Mouse (Mus musculus) midbrain, postnatal 0 days (tissue): Measurements from ENCODE around the gene Gm21964. TPM values are rescaled to one million over a fixed set of nuclear protein-coding genes. Genes with fewer than 3 reads are reported as not detected.

Experiments used
- ATAC-seq: fragments of 200-750 bp; cut with Nextera tagmentation; 2 replicates; pipeline ENCODE4 v1.8.0; 2017; ENCODE audit warnings: moderate number of reproducible peaks, mild to moderate bottlenecking, moderate TSS enrichment, moderate library complexity; ENCODE audit not compliant: low FRiP score
- DNase-seq: peaks from one replicate; pipeline ENCODE4 v3.0.0-alpha.2; 2015; ENCODE audit warnings: low spot score
- H3K27ac ChIP-seq: fragments of 300-500 bp; sonication (generic); 2 replicates; pipeline ENCODE4 v1.5.1; 2014; ENCODE audit warnings: low read depth, mild to moderate bottlenecking, low read length, mixed read lengths
- H3K27me3 ChIP-seq: fragments of 300-500 bp; sonication (generic); 2 replicates; pipeline ENCODE4 v1.6.1; 2014; ENCODE audit warnings: low read length, control low read depth, mixed read lengths; ENCODE audit not compliant: insufficient read depth
- H3K36me3 ChIP-seq: fragments of 300-500 bp; sonication (generic); 2 replicates; pipeline ENCODE4 v1.6.1; 2014; ENCODE audit warnings: low read length, control low read depth, mixed read lengths; ENCODE audit not compliant: insufficient read depth
- H3K4me1 ChIP-seq: fragments of 300-500 bp; sonication (generic); 2 replicates; pipeline ENCODE4 v1.6.1; 2014; ENCODE audit warnings: mild to moderate bottlenecking, control low read depth, antibody characterized with exemption, low read length, mixed read lengths; ENCODE audit not compliant: insufficient read depth
- H3K4me2 ChIP-seq: fragments of 300-500 bp; sonication (generic); 2 replicates; pipeline ENCODE4 v1.6.1; 2014; ENCODE audit warnings: low read depth, mild to moderate bottlenecking, low read length, mixed read lengths; ENCODE audit not compliant: poor library complexity, severe bottlenecking
- H3K4me3 ChIP-seq: fragments of 300-500 bp; sonication (generic); 2 replicates; pipeline ENCODE4 v1.5.1; 2014; ENCODE audit warnings: low read depth, mild to moderate bottlenecking, low read length, moderate library complexity
- H3K9ac ChIP-seq: fragments of 300-500 bp; sonication (generic); replicated peaks from 2 replicates; pipeline ENCODE4 v1.6.1; 2014; ENCODE audit warnings: mild to moderate bottlenecking, low read length, moderate library complexity, mixed read lengths; ENCODE audit not compliant: poor library complexity, severe bottlenecking
- H3K9me3 ChIP-seq: fragments of 300-500 bp; sonication (generic); 2 replicates; pipeline ENCODE4 v1.6.1; 2016; ENCODE audit warnings: low read length, control low read depth
- CTCF ChIP-seq: IDR thresholded peaks from 2 replicates; pipeline ENCODE4 v1.5.1; 2016; ENCODE audit warnings: antibody characterized with exemption, mild to moderate bottlenecking
- WGBS: fragments of 180-500 bp; shearing (Covaris S2); extraction: QIAGEN DNeasy Blood & Tissue Kit; methylation state at CpG from one replicate; pipeline ENCODE4 v1.1.7; 2014; 5-methylcytosine and 5-hydroxymethylcytosine counted together
- polyA plus RNA-seq: library from polyadenylated mRNA; unstranded; fragments of >200 nt; fragmentation: Nextera tagmentation; extraction: Ambion mirVana; gene quantifications from 2 replicates; pipeline ENCODE4 v1.2.1, GENCODE M21; 2015
- total RNA-seq: library from RNA; depleted of rRNA; stranded (reverse); fragments of >200 nt; gene quantifications from 2 replicates; pipeline ENCODE4 v1.2.3, GENCODE M21; 2014

The Gm21964 gene
- total and polyA plus RNA-seq, 2 experiments from 2014 or later = not detected

DNA sequence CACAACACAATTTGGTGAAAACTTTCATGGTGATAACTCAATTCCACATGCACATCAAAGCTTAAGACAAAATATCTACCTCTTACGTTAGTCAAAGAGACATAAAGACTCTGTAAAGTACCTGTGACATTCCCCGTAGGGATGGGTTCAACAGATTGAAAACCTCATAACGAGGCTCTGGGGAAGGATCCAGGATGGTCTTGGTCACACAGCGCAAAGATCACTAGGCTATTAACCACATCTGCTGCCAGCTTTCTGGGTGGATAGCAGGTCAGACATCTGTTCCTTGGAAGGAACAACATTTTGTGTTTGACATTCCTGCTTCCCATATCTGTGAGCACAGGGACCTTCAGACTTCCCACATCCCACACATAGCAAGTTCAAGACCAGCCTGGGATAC, 31.3 kb upstream of the Gm21964 start:
- H3K36me3 ChIP-seq = no peaks in the 10 kb centered on the region
- H3K4me2 ChIP-seq = no peak overlapping the region
- 84% methylated on average over 4 of the region's 4 CpGs for WGBS
- H3K9me3 ChIP-seq = no peaks in the 10 kb centered on the region
- ATAC-seq = no peak
- no peaks in the 10 kb centered on the region for H3K27me3 ChIP-seq
- H3K27ac ChIP-seq = no peak overlapping the region
- no peak for DNase-seq
- no peaks in the 10 kb centered on the region for H3K4me1 ChIP-seq
- H3K4me3 ChIP-seq = no peak overlapping the region
- H3K9ac ChIP-seq = no peak overlapping the region
- no peak for TF ChIP-seq CTCF

DNA sequence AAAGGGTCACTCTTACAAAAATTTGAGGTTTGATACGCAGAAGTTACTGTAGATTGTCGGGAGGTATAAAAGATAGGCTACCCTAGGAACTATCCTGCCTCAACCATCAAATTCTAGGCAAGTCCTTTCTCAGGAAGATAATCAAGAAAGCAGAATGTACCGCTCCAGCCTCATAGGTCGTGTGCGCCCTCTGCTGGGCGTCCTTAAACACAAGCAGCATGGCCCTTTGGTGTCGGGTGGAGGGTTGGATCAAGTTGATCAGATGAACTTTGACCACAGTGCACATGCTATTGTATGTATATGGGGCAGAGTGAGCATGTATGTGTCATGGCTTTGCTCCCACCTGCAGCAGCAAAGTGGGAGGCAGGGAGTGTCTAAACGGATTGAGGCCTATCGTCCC, 29.4 kb upstream of the Gm21964 start:
- ATAC-seq (no peak), DNase-seq (peak; percentile 84)
- WGBS = 16% methylated on average over 9 of the region's 9 CpGs
- Histone ChIP-seq H3K27ac (no peak overlapping the region), H3K4me1 (no peaks in the 10 kb centered on the region), H3K27me3 (no peaks in the 10 kb centered on the region), H3K4me3 (no peak overlapping the region), H3K4me2 (no peak overlapping the region), H3K9me3 (no peaks in the 10 kb centered on the region), H3K9ac (no peak overlapping the region), H3K36me3 (no peaks in the 10 kb centered on the region)
- TF ChIP-seq CTCF = peak; percentile 97

DNA sequence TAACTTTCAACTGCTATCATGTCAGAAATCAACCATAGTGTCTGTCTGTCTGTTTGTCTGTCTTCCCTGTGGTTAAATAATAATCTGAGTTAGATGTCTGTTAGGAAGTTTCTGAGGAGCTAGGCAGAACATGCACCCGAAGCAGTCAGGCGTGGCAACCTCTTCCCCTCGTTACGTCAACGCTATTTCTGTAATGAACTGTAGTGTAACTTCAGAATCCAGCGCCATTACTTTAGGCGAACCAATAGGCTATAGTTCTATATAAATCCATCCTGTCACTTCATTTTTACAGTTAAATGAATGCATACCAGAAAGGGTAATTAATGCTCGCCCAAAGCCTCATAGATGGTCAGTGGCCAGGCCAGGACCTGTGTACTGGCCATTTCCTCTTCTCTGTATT, 26.5 kb upstream of the Gm21964 start:
- H3K4me2 ChIP-seq = no peak overlapping the region
- H3K27ac ChIP-seq = no peak overlapping the region
- H3K4me1 ChIP-seq = no peaks in the 10 kb centered on the region
- no peaks in the 10 kb centered on the region for H3K27me3 ChIP-seq
- no peak for TF ChIP-seq CTCF
- no peak for ATAC-seq
- H3K36me3 ChIP-seq = no peaks in the 10 kb centered on the region
- no peak overlapping the region for H3K9ac ChIP-seq
- H3K4me3 ChIP-seq = no peak overlapping the region
- WGBS = 88% methylated on average over 8 of the region's 8 CpGs
- no peaks in the 10 kb centered on the region for H3K9me3 ChIP-seq
- DNase-seq = no peak

DNA sequence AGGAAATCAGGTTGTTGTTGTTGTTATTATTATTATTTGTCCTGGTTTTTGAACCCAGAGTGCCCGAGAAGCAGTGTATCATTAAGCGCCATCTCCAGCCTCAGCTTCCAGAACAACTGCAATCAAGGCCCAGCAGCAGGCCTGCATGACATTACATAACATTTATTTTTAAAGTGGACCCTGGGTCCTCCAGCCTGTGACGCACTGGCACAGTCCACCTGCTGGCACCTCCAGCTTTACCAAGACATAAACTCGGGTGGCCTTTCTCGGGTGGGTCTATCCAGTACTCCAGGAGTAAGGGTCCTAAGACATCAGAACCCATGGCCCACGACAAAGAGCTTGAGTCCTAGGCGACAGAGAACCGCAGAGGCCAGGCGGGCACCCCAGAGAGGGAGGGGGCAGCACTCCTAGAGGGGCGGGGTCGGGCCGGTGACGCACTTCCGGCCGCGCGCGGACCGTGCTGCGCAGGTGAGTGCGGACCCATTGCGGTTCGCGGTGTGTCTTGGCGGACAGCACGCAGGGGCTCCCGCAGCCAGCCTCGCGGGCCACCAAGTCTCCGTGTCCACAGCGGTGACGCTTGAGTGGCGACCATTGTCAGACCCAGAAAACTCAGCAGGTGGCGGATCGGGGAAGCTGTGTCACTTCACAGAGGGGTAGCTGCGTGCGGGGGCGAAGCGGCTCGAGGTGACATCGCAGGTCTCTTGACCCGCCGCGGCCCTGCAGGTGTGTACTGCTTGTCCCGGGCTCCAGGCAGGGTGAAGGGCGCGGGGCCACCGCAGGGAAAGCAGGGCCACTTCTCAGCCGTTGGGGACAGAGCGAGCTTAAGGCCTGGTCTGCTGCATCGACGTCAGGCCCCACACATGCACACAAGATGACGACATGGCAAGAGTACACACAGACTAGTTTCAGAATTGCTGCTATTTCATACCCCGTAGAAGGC, 21.5 kb upstream of the Gm21964 start, which contains the start of gene Zfp612:
TSS of gene Zfp612 (plus strand) at position 465 of the 940 bp plus-strand sequence.
- Histone ChIP-seq H3K27ac (peak within 1 kb of the TSS; percentile 8; the same call in 1 of the 2 replicates), H3K4me1 (peaks cover 3% of the 10 kb centered on the region; the same call in 1 of the 2 replicates), H3K4me3 (peak within 1 kb of the TSS; percentile 58), H3K9me3 (no peaks in the 10 kb centered on the region), H3K27me3 (no peaks in the 10 kb centered on the region), H3K9ac (peak within 1 kb of the TSS; percentile 77), H3K36me3 (peaks cover 15% of the 10 kb centered on the region), H3K4me2 (peak within 1 kb of the TSS; percentile 87)
- no peak for TF ChIP-seq CTCF
- 6% methylated on average over 52 of the region's 54 CpGs for WGBS
- ATAC-seq = peak; percentile 92
- peak; percentile 77 for DNase-seq

DNA sequence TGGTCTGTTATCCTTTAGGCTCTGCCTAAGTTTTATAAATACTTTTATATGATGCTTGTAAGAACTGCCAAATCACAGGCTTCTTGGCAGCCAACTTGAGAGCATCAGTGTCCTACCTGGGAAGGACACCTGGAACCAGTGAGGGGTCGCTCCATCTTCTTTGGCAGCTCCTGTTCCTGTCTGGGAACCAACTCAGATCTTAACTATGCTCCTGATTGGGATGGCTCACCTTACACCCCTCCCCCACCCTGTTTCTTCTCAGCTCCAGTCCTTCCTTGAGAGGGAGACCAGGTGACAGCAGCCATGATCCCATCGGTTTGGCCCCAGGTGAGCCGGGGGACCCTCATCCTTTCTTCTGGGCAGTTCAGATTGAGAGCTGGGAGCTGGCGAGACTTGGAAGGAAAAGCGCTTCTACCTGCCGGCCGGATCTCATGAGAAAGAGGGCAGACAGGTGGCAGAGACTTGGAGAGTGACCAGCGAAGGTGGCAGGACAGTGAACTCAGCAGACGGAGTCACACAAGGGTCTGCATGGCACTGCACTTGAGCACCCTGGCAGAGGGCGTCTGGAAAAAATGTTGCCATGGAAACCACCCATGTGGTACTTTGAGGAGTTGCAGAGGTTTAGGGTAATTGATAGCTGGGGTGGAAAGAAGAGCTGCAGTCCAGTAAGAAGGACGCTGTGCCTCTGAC, 18.4 kb upstream of the Gm21964 start:
- Histone ChIP-seq H3K27ac (no peak overlapping the region), H3K9ac (no peak overlapping the region), H3K36me3 (peaks cover 41% of the 10 kb centered on the region), H3K9me3 (0 out of 2 replicates have a peak, but pooled peaks cover 3% of the 10 kb centered on the region), H3K27me3 (no peaks in the 10 kb centered on the region), H3K4me1 (peaks cover 3% of the 10 kb centered on the region; the same call in 1 of the 2 replicates), H3K4me3 (no peak overlapping the region), H3K4me2 (no peak overlapping the region)
- no peak for DNase-seq
- ATAC-seq = no peak
- TF ChIP-seq CTCF = no peak
- 82% methylated on average over 11 of the region's 11 CpGs for WGBS
